Mouse (Mus musculus): ENCODE results near the gene Gli3. TPM values are rescaled to one million over a fixed set of nuclear protein-coding genes. Genes with fewer than 3 reads are reported as not detected.

The Gli3 gene
- polyA plus RNA-seq, 1 experiment from 2014 or later: 7.0 TPM

DNA sequence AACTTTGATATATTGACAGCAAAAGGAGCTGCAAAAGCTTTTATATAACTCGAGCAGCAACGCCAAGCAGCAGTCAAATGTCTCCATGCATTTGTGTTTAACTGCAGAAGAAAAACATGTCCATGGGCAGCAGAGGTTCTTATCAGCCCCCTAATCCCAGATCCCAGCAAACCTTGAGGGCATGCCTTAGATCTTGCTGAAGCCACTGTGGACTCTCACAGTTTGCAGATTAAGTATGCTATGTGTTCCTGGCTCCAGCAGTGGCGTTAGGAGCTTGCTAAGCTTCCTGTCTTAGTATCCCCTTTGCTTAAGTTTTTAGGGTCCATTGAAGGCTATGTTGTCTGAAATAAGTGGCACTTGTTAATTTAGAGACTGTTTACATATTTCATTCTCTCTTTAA lies 4.4 kb downstream of the Gli3 start:
- Histone ChIP-seq H3K4me3 (ENCODE audit: control insufficient read depth in 1 of 2, insufficient read depth in 1 of 2, low read depth in 1 of 2, low read length in 2 of 2) (no peak overlapping the region), H3K4me1 (ENCODE audit: control insufficient read depth in 2 of 2, insufficient read depth in 2 of 2, low read length in 2 of 2) (0 out of 4 replicates have a peak, but pooled peaks cover 0 to 4% of the 10 kb centered on the region in 2 experiments), H3K27ac (replicated peaks in 1 of 2; ENCODE audit: control insufficient read depth in 1 of 2, insufficient read depth in 1 of 2, low read depth in 2 of 2, low read length in 2 of 2) (no peak overlapping the region), H3K9ac (ENCODE audit: low read length) (no peak overlapping the region), H3K4me2 (ENCODE audit: low read length) (0 out of 2 replicates have a peak overlapping the region, but pooled peaks have one; percentile 84), H3K27me3 (ENCODE audit: control insufficient read depth, insufficient read depth, low read length) (peaks cover 20% of the 10 kb centered on the region), H3K36me3 (ENCODE audit: control insufficient read depth, insufficient read depth, low read length) (no peaks in the 10 kb centered on the region), H3K9me3 (ENCODE audit: control insufficient read depth, low read length) (no peaks in the 10 kb centered on the region)
- 46% methylated on average over 3 of the region's 3 CpGs for whole genome bisulfite sequencing
- ATAC-seq (ENCODE audit: insufficient number of reproducible peaks, insufficient read depth, low FRiP score, low read depth): no peak

DNA sequence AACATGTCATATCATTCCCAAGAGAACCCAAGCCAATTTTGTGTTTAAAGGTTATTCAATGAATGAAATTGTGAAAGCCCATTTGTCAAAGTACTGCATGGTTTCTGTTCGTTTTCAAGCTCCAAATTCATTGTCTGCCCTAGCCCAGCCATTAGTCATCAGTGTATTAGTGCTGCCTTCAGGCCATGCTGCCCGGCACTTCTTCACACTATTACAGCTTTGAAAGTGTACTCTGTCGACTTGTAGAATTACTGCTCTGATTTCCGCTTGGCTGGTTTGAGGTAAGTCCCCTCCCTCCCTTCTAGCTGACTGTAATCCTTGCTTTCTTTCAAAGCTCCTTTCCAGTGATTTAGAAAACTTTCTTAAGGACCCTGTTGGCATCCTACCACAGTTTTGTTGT lies 5.4 kb downstream of the Gli3 start:
- WGBS: 62% methylated on average over 4 of the region's 4 CpGs
- no peak for ATAC-seq (ENCODE audit: insufficient number of reproducible peaks, insufficient read depth, low FRiP score, low read depth)
- H3K9me3 ChIP-seq (ENCODE audit: control insufficient read depth, low read length): no peaks in the 10 kb centered on the region
- no peak overlapping the region for H3K27ac ChIP-seq (replicated peaks in 1 of 2; ENCODE audit: control insufficient read depth in 1 of 2, insufficient read depth in 1 of 2, low read depth in 2 of 2, low read length in 2 of 2)
- no peak overlapping the region for H3K9ac ChIP-seq (ENCODE audit: low read length)
- no peak overlapping the region for H3K4me2 ChIP-seq (ENCODE audit: low read length)
- peaks cover 20% of the 10 kb centered on the region for H3K27me3 ChIP-seq (ENCODE audit: control insufficient read depth, insufficient read depth, low read length)
- no peaks in the 10 kb centered on the region for H3K36me3 ChIP-seq (ENCODE audit: control insufficient read depth, insufficient read depth, low read length)
- H3K4me3 ChIP-seq (ENCODE audit: control insufficient read depth in 1 of 2, insufficient read depth in 1 of 2, low read depth in 1 of 2, low read length in 2 of 2): no peak overlapping the region
- 0 out of 4 replicates have a peak, but pooled peaks cover 0 to 4% of the 10 kb centered on the region in 2 experiments for H3K4me1 ChIP-seq (ENCODE audit: control insufficient read depth in 2 of 2, insufficient read depth in 2 of 2, low read length in 2 of 2)

DNA sequence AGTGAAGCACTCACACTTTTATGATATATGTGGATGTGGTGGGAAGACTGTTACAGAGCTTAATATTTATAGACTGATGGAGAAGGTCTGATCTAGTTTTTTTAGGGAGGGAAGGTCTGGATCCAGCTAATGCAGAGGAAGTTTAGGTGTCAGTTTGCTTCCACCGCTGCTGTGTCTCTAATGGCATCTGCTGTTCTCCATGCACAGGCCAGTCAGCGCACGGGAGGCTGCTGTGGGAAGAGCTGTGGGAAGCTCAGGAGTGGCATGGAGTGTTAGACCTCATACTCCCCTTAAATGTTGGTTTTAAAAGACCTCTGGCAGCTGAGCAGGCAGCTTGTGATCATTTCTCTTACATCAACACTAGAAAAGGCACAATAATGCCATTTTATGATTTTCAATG lies 7.0 kb downstream of the Gli3 start:
- Histone ChIP-seq H3K9ac (ENCODE audit: low read length) (no peak overlapping the region), H3K27ac (replicated peaks in 1 of 2; ENCODE audit: control insufficient read depth in 1 of 2, insufficient read depth in 1 of 2, low read depth in 2 of 2, low read length in 2 of 2) (no peak overlapping the region), H3K9me3 (ENCODE audit: control insufficient read depth, low read length) (no peaks in the 10 kb centered on the region), H3K4me3 (ENCODE audit: control insufficient read depth in 1 of 2, insufficient read depth in 1 of 2, low read depth in 1 of 2, low read length in 2 of 2) (no peak overlapping the region), H3K4me1 (ENCODE audit: control insufficient read depth in 2 of 2, insufficient read depth in 2 of 2, low read length in 2 of 2) (no peaks in the 10 kb centered on the region), H3K4me2 (ENCODE audit: low read length) (no peak overlapping the region), H3K36me3 (ENCODE audit: control insufficient read depth, insufficient read depth, low read length) (no peaks in the 10 kb centered on the region), H3K27me3 (ENCODE audit: control insufficient read depth, insufficient read depth, low read length) (peaks cover 9% of the 10 kb centered on the region)
- 81% methylated on average over 3 of the region's 3 CpGs for WGBS
- ATAC-seq (ENCODE audit: insufficient number of reproducible peaks, insufficient read depth, low FRiP score, low read depth): no peak

DNA sequence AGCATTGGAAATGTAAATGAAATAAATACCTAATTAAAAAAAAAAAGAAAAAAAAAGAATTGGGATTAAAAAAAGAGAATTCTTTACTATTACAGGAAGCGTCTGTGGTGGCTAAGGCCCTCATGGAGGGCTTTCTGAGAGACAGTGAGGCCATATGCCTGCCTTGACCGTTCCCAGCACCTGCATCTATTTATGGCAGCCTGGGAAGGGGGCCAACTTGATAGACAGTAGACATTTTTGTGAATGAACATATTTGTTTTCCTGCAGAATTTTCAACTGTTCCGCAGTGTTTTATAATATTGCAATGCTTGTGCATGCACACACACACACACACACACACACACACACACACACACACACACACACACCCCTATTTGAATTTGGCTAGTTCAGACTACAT lies 9.7 kb downstream of the Gli3 start:
- Histone ChIP-seq H3K9ac (ENCODE audit: low read length) (no peak overlapping the region), H3K27ac (replicated peaks in 1 of 2; ENCODE audit: control insufficient read depth in 1 of 2, insufficient read depth in 1 of 2, low read depth in 2 of 2, low read length in 2 of 2) (no peak overlapping the region), H3K9me3 (ENCODE audit: control insufficient read depth, low read length) (no peaks in the 10 kb centered on the region), H3K4me1 (ENCODE audit: control insufficient read depth in 2 of 2, insufficient read depth in 2 of 2, low read length in 2 of 2) (no peaks in the 10 kb centered on the region), H3K4me2 (ENCODE audit: low read length) (no peak overlapping the region), H3K36me3 (ENCODE audit: control insufficient read depth, insufficient read depth, low read length) (no peaks in the 10 kb centered on the region), H3K4me3 (ENCODE audit: control insufficient read depth in 1 of 2, insufficient read depth in 1 of 2, low read depth in 1 of 2, low read length in 2 of 2) (no peak overlapping the region), H3K27me3 (ENCODE audit: control insufficient read depth, insufficient read depth, low read length) (no peaks in the 10 kb centered on the region)
- WGBS: 52% methylated on average over 3 of the region's 3 CpGs
- no peak for ATAC-seq (ENCODE audit: insufficient number of reproducible peaks, insufficient read depth, low FRiP score, low read depth)

GRCm38 (mm10) chr13:15474393-15474792 lies 11.4 kb downstream of the Gli3 start:
- 44% methylated on average over 2 of the region's 2 CpGs for WGBS
- Histone ChIP-seq H3K9me3 (ENCODE audit: control insufficient read depth, low read length) (no peaks in the 10 kb centered on the region), H3K27ac (replicated peaks in 1 of 2; ENCODE audit: control insufficient read depth in 1 of 2, insufficient read depth in 1 of 2, low read depth in 2 of 2, low read length in 2 of 2) (no peak overlapping the region), H3K4me3 (ENCODE audit: control insufficient read depth in 1 of 2, insufficient read depth in 1 of 2, low read depth in 1 of 2, low read length in 2 of 2) (no peak overlapping the region), H3K4me2 (ENCODE audit: low read length) (no peak overlapping the region), H3K4me1 (ENCODE audit: control insufficient read depth in 2 of 2, insufficient read depth in 2 of 2, low read length in 2 of 2) (no peaks in the 10 kb centered on the region), H3K9ac (ENCODE audit: low read length) (no peak overlapping the region), H3K36me3 (ENCODE audit: control insufficient read depth, insufficient read depth, low read length) (no peaks in the 10 kb centered on the region), H3K27me3 (ENCODE audit: control insufficient read depth, insufficient read depth, low read length) (no peaks in the 10 kb centered on the region)
- ATAC-seq (ENCODE audit: insufficient number of reproducible peaks, insufficient read depth, low FRiP score, low read depth): no peak

- H3K9ac ChIP-seq (ENCODE audit: low read length): no peak overlapping the region
- WGBS: 67% methylated on average over 14 of the region's 14 CpGs
- H3K9me3 ChIP-seq (ENCODE audit: control insufficient read depth, low read length): no peaks in the 10 kb centered on the region
- H3K4me1 ChIP-seq (ENCODE audit: control insufficient read depth in 2 of 2, insufficient read depth in 2 of 2, low read length in 2 of 2): no peaks in the 10 kb centered on the region
- no peak overlapping the region for H3K27ac ChIP-seq (replicated peaks in 1 of 2; ENCODE audit: control insufficient read depth in 1 of 2, insufficient read depth in 1 of 2, low read depth in 2 of 2, low read length in 2 of 2)
- no peaks in the 10 kb centered on the region for H3K27me3 ChIP-seq (ENCODE audit: control insufficient read depth, insufficient read depth, low read length)
- no peak overlapping the region for H3K4me3 ChIP-seq (ENCODE audit: control insufficient read depth in 1 of 2, insufficient read depth in 1 of 2, low read depth in 1 of 2, low read length in 2 of 2)
- ATAC-seq (ENCODE audit: insufficient number of reproducible peaks, insufficient read depth, low FRiP score, low read depth): no peak
- no peak overlapping the region for H3K4me2 ChIP-seq (ENCODE audit: low read length)
- no peaks in the 10 kb centered on the region for H3K36me3 ChIP-seq (ENCODE audit: control insufficient read depth, insufficient read depth, low read length)
These were observed 23.2 kb downstream of the Gli3 start for GRCm38 (mm10) chr13:15486033-15486891.

DNA sequence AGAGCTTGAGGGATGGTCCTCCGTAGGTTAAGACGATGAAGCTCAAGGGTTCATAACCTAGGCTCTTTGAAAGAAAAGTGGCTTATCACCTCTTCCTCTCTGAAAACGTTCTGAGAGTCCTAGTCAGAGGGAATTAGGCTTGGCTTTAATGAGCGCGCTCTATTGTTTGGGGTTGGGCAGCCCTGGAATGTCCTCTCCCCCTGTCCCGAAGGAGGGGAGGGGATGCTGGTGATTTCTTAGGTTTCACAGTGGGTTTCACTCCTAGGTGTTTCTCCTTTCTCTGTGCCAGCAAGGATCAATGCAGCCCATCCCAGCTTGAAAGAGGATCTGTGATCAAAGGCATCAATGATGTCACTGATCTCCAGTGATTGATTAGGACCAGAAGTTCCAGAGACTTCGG lies 24.3 kb downstream of the Gli3 start:
- WGBS: 41% methylated on average over 7 of the region's 7 CpGs
- Histone ChIP-seq H3K36me3 (ENCODE audit: control insufficient read depth, insufficient read depth, low read length) (no peaks in the 10 kb centered on the region), H3K27me3 (ENCODE audit: control insufficient read depth, insufficient read depth, low read length) (no peaks in the 10 kb centered on the region), H3K4me1 (ENCODE audit: control insufficient read depth in 2 of 2, insufficient read depth in 2 of 2, low read length in 2 of 2) (no peaks in the 10 kb centered on the region), H3K4me3 (ENCODE audit: control insufficient read depth in 1 of 2, insufficient read depth in 1 of 2, low read depth in 1 of 2, low read length in 2 of 2) (no peak overlapping the region), H3K9me3 (ENCODE audit: control insufficient read depth, low read length) (no peaks in the 10 kb centered on the region), H3K9ac (ENCODE audit: low read length) (no peak overlapping the region), H3K4me2 (ENCODE audit: low read length) (no peak overlapping the region), H3K27ac (replicated peaks in 1 of 2; ENCODE audit: control insufficient read depth in 1 of 2, insufficient read depth in 1 of 2, low read depth in 2 of 2, low read length in 2 of 2) (no peak overlapping the region)
- ATAC-seq (ENCODE audit: insufficient number of reproducible peaks, insufficient read depth, low FRiP score, low read depth): no peak

DNA sequence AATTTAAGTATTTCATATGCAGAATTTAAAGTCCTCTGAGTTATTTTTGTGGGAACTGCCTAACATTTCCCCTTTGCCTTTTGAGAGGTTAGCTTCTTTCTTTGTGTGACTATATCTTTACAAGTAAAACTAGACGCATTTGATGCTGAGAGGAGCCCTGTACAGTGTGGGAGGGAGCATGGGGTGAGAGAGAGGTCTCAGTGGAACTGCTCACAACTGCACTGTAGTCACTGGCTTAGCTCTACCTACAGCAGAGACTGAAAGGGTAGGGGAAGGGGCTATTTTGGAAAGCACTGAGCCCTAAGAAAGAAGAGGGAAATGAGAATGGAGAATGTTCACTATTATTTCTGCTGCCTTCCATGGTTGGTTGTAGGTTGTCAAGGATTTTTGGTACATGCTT lies 25.0 kb downstream of the Gli3 start:
- H3K9ac ChIP-seq (ENCODE audit: low read length): no peak overlapping the region
- ATAC-seq (ENCODE audit: insufficient number of reproducible peaks, insufficient read depth, low FRiP score, low read depth): no peak
- no peaks in the 10 kb centered on the region for H3K36me3 ChIP-seq (ENCODE audit: control insufficient read depth, insufficient read depth, low read length)
- H3K4me1 ChIP-seq (ENCODE audit: control insufficient read depth in 2 of 2, insufficient read depth in 2 of 2, low read length in 2 of 2): no peaks in the 10 kb centered on the region
- no peaks in the 10 kb centered on the region for H3K27me3 ChIP-seq (ENCODE audit: control insufficient read depth, insufficient read depth, low read length)
- H3K4me3 ChIP-seq (ENCODE audit: control insufficient read depth in 1 of 2, insufficient read depth in 1 of 2, low read depth in 1 of 2, low read length in 2 of 2): no peak overlapping the region
- H3K27ac ChIP-seq (replicated peaks in 1 of 2; ENCODE audit: control insufficient read depth in 1 of 2, insufficient read depth in 1 of 2, low read depth in 2 of 2, low read length in 2 of 2): no peak overlapping the region
- no peaks in the 10 kb centered on the region for H3K9me3 ChIP-seq (ENCODE audit: control insufficient read depth, low read length)
- no peak overlapping the region for H3K4me2 ChIP-seq (ENCODE audit: low read length)
- 76% methylated on average over 1 of the region's 1 CpGs for WGBS

Measured in heart, embryonic 14.5 days (tissue).